Mouse (Mus musculus): ENCODE measurements around the gene Rps7.
A peak's percentile ranks its signal among the peaks of the same experiment; 100 is the strongest.

Rps7 gene

DNA sequence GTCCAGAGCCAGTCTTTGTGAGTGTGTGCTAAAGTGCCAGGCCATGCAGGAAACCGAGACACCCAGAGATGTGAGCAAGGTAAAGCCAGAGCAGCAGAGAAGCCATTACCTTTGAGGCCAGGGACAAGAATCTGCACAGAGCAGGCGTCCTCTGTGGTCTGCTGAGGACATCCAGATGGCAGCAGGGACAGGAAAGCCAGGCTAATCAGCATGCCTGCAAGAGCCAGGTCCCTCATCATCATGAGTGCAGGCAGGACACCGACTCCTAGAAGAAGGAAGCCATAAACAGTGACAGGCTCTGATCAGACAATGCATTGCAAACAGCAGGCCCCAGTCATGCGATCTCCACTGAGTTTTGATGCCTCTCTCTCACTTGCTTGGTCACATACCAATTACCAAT, 18.5 kb downstream of the Rps7 start:
- no peak for DNase-seq (ENCODE audit: low read depth, low spot score)

DNA sequence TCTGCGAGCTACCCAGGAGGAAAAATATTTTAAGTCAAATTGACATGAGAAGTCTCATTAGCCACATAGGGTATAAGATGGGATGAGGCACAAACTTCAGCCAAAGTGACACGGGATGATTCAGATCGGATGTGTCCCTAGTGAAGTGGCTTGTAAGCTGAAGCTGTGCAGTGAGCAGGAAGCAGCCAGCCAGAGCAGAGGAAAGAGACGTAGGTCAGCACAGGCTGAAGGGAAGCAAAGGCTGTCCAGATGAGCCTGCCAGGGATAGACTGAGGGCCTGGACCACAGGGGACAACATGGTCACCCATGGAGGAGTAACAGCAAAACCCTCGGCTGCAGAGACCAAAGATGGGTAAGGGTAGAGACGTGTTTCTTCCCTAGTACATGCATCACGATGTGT, 21.4 kb downstream of the Rps7 start:
- DNase-seq (ENCODE audit: low read depth, low spot score) = no peak

DNA sequence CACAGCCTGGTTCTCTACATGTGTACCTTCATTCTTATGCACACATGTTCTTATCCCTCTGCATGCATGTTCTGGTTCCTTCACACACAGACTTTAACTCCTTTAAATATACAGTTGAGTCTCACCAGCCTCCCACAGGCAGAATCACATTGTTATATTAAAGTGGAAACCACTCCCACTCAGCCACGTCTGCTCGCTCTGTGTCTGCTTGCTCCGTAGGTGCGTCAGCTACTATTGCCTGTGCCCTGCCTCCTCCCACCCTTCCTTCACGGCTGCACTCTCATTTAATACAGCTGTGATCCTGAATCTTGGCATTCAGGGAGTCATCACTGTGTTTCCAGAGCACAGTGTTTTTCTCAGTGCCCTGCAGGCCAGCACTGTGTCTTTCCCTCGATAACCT, 23.4 kb downstream of the Rps7 start:
- no peak for DNase-seq (ENCODE audit: low read depth, low spot score)

DNA sequence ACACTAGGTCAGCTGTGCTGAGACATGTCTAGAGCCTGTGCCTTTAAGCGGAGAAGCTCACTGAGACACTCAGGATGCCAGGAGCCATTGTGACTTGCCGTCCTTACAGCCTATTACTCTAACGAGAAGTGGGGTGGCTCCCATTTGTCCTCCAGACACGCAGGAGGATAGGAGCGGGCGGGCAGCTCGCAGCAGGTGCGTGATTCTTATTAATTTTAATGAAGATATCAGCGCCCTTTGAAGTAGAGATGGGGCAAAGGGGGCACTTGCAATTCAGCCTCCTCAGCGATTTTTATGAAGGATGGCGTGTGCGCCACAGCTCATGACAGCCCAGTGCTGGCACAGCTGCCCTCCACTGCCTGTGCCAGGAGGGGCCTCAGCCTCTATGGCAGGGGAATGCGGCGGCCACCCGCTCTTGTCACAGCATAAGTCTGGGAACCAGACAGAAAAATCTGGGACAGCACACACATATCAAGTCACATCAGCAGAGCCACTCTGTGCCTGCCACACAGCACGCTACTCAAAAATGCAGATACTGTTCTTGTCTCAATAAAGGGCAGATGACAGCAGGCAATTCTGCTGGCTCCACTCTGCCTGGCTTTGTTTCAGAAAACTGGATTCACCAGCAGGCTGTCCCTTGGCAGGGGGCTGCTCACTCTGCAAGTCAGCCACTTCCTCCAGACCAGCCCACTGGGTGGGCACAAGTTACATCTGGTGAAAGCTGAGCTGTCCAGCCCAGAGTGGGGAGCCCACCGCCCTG, 28.0 kb downstream of the Rps7 start:
- no peak for DNase-seq (ENCODE audit: low read depth, low spot score)

DNA sequence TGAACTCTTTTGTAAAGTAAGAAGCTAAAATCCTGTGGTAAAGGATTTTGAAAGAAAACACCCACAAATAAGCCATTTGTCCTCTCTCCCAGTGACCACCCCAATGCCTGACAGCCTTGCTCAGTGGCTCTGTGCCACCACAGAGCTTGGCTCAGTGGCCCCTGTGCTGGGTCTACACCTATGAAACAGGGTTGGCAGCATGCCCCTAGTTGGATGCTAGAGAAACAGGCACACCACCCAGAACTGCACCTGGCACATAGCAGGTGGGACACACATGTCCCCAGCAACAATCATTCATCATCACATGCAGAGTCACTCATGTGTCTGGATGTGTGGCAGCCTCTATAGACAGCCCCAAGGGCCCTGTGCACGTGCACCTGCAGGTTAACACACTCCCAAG, 32.3 kb downstream of the Rps7 start:
- no peak for DNase-seq (ENCODE audit: low read depth, low spot score)

DNA sequence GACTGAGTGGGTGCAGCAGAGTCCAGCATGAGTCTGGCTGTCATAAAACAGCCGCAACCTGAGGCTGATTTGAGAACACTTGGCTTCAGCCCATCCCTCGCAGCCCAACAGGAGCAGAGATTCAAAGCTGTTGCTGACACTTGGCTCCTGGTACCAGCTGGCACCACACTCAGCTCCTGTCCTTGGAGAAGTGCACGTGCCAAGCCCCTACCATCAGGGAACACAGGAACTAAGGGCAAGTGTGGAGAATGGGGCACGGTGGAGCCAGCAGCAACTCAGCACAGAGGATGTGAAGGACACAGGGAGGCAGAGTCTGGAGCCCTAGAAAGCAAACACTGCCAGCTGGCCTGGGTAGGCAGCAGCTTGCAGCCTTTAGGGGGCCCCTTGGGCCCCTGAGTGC, 33.5 kb downstream of the Rps7 start:
- DNase-seq (ENCODE audit: low read depth, low spot score) = no peak

DNA sequence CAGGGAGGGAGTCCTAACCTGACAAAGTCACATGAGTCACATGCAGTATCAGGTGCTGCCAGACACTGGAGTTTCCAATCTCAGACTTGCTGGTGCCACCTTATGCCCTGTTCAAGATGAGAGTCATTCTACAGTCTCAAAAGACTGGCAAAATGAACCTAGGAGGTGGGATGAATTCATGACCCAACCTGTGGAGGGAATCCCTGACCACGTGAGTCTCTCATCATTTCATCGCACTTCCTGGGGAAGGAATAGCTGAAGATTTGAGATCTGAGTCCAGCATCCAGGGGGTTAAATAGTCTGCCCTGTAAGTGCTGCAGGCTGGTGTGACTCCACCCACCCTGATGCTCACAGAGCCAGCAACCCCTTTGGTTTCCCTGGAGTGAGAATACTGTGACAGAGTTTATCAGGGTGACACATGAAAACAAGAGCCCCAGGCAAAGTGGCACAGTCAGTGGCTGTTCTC, 37.2 kb downstream of the Rps7 start:
- DNase-seq (ENCODE audit: low read depth, low spot score) = no peak

DNA sequence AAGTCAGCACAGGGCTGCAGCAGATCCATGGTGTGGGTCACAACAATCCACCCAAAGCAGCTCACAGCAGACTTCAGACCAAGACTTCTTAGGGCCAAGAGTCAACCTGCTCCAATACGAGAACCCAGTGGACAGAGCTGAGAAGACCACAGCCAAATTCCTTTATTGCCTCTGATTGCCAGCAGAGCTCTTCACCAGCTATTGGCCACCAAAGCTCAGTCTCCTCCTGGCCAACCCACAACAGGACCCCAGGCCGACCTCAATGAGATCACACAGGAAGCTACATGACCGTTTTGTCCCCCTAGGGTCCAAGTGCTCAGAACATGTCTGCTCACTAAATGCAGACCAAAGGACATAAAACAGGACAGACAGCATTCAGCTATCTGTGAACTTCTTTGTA, 37.6 kb downstream of the Rps7 start:
- no peak for DNase-seq (ENCODE audit: low read depth, low spot score)

DNA sequence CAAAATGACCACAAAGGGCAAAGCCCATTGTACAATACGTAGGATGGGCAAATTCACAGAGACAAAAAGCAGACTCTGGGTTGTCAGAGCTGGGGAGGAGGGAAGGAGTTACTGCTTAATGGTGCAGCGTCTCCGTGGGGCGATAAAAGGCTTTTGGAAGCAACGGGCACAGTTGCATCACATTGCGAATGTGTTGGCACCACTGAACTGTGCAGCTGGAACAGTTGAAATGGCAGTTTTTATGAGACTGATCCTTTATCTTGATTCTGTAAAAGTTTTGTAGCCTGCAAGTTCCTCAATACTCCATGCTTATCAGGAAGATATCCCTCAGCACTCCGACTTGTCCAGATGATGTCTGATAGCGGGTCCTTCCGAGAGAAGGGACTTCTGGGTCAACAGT, 38.1 kb downstream of the Rps7 start:
- no peak for DNase-seq (ENCODE audit: low read depth, low spot score)

DNA sequence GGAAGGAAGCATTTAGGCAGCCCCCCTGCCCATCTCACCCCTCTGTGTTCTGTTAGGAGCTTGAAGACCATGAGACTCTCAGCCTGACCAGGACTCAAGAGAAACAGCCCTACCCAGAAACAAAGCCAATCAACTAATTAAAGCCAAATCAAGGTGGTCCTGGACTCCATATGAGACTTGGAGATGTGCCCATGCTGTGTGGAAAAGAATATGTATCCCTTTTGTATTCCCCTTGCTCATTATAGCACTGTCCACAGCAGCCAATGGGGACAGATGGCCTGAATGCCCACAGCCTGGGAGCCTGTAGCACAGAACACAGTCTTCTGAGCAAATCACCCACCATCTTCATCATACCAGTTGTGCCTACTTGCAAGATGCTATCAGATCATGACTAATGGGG, 38.9 kb downstream of the Rps7 start:
- no peak for DNase-seq (ENCODE audit: low read depth, low spot score)

DNA sequence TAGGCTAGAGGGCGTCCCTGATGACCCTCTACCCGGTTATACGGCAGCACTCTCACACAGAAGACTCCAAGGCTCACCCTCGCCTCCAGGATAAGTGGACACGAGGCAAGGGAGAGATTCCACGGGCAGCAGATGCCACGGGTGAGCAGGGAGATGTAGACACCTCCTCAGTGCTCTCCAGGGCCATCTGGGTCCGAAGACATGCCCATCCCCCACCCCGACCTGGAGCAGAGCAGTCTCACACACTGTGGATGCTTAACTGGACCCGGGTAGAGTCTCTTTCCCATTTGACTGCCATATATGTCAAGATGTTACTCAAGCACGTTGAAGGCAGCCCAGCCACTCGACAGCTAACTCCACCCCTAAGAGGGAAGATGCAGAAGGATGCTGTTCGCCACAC, 45.3 kb downstream of the Rps7 start:
- no peak for DNase-seq (ENCODE audit: low read depth, low spot score)

DNA sequence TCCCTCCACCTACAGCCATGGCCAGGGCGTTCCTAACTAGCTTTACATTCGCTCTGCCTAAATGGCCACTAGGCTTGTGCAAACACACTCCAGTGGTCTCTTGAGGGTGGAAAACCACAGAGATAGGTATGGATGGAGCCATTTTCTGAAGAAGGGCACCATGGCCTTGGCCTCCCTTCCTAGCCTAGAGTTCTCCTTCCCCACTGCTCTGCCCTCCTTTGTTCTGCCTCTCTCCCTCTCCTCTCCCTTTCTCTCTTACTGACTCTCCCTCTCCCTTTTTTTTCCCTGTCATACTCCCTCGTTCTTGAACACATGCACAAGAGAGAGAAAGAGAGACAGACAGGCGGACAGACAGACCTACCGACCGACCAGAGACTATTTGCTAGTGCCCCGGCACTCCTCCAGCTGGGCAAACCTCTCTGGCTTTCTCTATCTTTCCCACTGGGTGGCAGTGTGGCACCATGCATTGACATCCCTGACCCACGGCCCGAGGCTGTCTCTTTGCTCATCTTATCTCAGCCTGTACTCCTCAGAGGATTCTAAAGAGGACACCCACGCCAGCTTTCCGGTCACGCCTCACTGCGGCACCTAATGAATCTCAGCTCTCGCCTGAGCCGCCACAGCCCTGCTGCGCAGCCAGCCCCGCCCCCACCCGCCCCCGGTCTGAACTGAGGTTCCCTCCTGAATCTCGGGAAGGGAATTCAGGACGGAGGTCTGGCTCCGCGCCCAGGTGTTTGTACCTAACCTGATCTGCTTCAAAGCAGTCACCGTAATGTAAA, 46.5 kb downstream of the Rps7 start:
- DNase-seq (ENCODE audit: low read depth, low spot score) = peak; percentile 85

DNA sequence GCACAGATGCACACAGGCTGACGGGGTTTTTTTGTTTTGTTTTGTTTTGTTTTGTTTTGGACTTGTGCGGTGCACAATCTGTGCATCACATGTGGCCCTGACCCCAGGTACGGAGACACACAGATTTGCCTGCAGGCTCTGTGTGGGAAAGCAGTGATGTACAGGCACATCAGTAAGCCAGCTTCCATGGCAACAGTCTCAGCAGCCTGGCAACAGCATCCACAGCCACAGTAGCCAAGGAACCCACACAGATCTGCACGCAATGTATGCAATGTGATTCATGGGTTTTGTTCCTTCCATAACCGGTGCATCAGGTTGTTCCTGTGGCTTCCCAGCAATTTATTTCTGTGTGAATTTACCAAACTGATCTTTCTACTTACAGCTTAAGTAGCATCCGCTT, 47.8 kb downstream of the Rps7 start:
- no peak for DNase-seq (ENCODE audit: low read depth, low spot score)

DNA sequence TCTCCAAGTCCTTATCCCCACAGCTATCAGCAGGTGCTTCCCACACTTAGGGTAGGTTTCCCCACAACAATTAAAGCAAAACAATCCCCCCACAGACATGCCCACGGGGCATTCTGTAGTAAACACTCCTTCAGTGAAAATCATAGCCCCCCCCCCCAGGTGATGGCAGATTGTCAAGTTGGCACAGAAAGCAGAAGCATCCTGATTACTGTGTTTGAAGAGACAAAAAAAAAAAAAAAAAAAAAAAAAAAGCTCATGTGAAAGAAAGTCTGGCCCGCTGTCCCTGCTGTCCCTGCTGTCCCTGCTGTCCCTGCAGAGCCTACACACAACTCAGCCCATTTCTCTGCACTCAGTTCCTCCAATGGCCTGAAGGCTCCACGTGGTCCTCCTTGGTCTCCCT, 51.7 kb downstream of the Rps7 start:
- DNase-seq (ENCODE audit: low read depth, low spot score) = no peak

DNA sequence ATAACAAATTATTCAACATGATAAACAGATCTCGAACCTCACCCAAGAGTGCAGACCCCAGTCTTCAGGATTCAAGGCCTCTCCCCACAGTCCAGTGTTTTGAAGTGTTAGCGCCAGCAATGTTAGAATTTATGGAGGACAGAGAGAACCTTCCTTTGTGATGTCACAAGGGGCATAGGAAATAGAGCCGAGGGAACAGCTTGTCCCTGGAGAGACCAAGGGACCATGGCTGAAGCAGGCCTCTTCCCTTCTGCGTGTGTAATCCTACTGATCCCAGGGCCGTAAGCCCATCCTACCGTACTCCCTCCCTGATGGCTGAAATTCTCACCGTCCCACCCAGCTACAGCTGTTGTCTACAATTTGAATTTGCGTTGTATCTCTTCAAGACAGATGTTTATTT, 53.3 kb downstream of the Rps7 start, which contains the start of gene Allc:
TSS of gene Allc (minus strand) at position 101 of the 400 bp plus-strand sequence.
- DNase-seq (ENCODE audit: low read depth, low spot score) = no peak
